Mouse (Mus musculus) monocyte, adult 2 months (primary cell): ENCODE measurements around the gene Npm1.
A peak's percentile ranks its signal among the peaks of the same experiment; 100 is the strongest.

Experiments used
- DNase-seq, 2 experiments: peaks; one replicate each; pipeline ENCODE4 v3.0.0; 2022; ENCODE audit warnings: low spot score in 2 of 2, low read depth in 1 of 2

The Npm1 gene

GRCm38 (mm10) chr11:33181804-33182203, 18.8 kb upstream of the Npm1 start:
- DNase-seq: no peak

GRCm38 (mm10) chr11:33180701-33181116, 17.7 kb upstream of the Npm1 start:
- DNase-seq: no peak

- DNase-seq: no peak
Measured at GRCm38 (mm10) chr11:33179802-33180201, 16.8 kb upstream of the Npm1 start.

- no peak for DNase-seq
Measured at GRCm38 (mm10) chr11:33176525-33177245, 13.7 kb upstream of the Npm1 start.

GRCm38 (mm10) chr11:33175768-33176167, 12.8 kb upstream of the Npm1 start:
- DNase-seq: no peak

GRCm38 (mm10) chr11:33170489-33170888, 7.5 kb upstream of the Npm1 start:
- peak in 1 of 2 experiments; percentile 26 for DNase-seq

GRCm38 (mm10) chr11:33162211-33162997, 602 bp downstream of the Npm1 start:
- peak in 1 of 2 experiments; percentile 49 for DNase-seq

GRCm38 (mm10) chr11:33159741-33160140, 3.3 kb downstream of the Npm1 start:
- DNase-seq: no peak

- DNase-seq: no peak
Measured at GRCm38 (mm10) chr11:33157453-33158196, 5.4 kb downstream of the Npm1 start.

- DNase-seq: no peak
Measured at GRCm38 (mm10) chr11:33156436-33157015, 6.5 kb downstream of the Npm1 start.

- no peak for DNase-seq
Measured at GRCm38 (mm10) chr11:33154459-33154858, 8.5 kb downstream of the Npm1 start.

GRCm38 (mm10) chr11:33152997-33153396, 10.0 kb downstream of the Npm1 start:
- DNase-seq: no peak

GRCm38 (mm10) chr11:33151780-33152145, 11.2 kb downstream of the Npm1 start:
- no peak for DNase-seq

GRCm38 (mm10) chr11:33151128-33151779, 11.8 kb downstream of the Npm1 start:
- no peak for DNase-seq

GRCm38 (mm10) chr11:33150364-33150763, 12.6 kb downstream of the Npm1 start:
- DNase-seq: no peak

- DNase-seq: no peak
Measured at GRCm38 (mm10) chr11:33149453-33149852, 13.6 kb downstream of the Npm1 start.

GRCm38 (mm10) chr11:33149088-33149436, 13.9 kb downstream of the Npm1 start:
- DNase-seq: no peak

GRCm38 (mm10) chr11:33148338-33149087, 14.5 kb downstream of the Npm1 start:
- DNase-seq: peak in 1 of 2 experiments; percentile 31

GRCm38 (mm10) chr11:33147572-33148337, 15.3 kb downstream of the Npm1 start:
- DNase-seq: no peak
